In the genomic region with DNA sequence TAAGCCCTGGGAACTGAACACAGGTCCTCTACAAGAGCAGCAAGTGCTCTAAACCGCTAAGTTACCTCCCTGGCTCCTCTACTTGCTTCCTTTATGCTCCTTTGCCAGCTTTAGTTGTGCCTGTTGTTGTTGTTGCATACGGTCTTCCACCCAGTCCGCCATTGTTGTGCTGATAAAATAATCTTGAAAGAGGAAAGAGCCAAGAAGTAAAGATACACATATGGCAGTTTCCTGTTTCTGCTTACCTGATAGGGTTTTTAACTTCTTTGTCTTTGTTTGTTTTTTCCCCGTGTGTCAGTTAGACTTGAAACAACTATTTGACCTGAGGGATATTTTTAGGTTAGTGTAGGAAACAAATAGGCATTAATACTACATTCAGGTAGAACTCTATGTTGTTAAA, we compare ENCODE assay signal across 15 mouse cellular contexts.
"Had no signal": no experiment of that assay in that cellular context is flagged by ENCODE, and none has a peak within 500 bp of the region (broad histone marks: within the 10 kb centered on the region; RNA-seq: fewer than 3 reads in every experiment).

No protein-coding gene starts in this region.

- ATAC-seq: hindbrain, embryonic 16.5 days; liver, embryonic 12.5 days had no signal

- DNase-seq: gastrocnemius, adult 2 months; gastrocnemius, postnatal 10 days; gastrocnemius, postnatal 25 days; heart, adult 18-20 months; heart, postnatal 10 days; heart, postnatal 4 days; kidney, adult 18-20 months; kidney, adult 8-10 months; kidney, postnatal 14 days; kidney, postnatal 36 days; layer of hippocampus, adult 9-11 months; layer of hippocampus, postnatal 36 days; left cerebral cortex, postnatal 4 days had no signal
